Mouse (Mus musculus): ENCODE data around the gene Cnbp. TPM values are rescaled to one million over a fixed set of nuclear protein-coding genes. Genes with fewer than 3 reads are reported as not detected.

The Cnbp gene
- total and polyA plus RNA-seq, 3 experiments, result 201 to 879 (median 652) TPM

DNA sequence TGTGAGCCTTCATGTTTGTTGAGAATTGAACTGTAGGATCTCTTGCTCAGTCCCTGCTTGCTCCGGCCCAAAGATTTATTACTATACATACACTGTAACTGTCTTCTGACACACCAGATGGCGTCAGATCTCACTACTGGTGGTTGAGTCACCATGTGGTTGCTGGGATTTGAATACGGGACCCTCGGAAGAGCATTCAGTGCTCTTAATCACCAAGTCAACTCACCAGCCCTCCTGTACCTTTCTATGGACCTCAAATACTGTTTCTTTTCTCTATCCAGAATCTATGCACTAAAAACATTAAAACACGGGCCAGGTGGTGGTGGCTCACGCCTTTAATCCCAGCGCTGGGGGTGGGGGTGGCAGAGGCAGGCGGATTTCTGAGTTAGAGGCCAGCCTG, 9.3 kb downstream of the Cnbp start:
- peak; percentile 66 for DNase-seq (ENCODE audit: low read depth, low spot score)
- no peaks in the 10 kb centered on the region for H3K9me3 ChIP-seq (replicated peaks; ENCODE audit: insufficient read depth, low read length)
- no peak overlapping the region for H3K27ac ChIP-seq (ENCODE audit: control insufficient read depth, low read depth, low read length)
- peaks cover 31 to 38% of the 10 kb centered on the region in 2 experiments for H3K36me3 ChIP-seq (ENCODE audit: control insufficient read depth in 1 of 2, insufficient read depth in 2 of 2, low read length in 2 of 2)
- H3K4me3 ChIP-seq (ENCODE audit: control insufficient read depth in 1 of 2, insufficient read depth in 1 of 2, low read depth in 2 of 2, low read length in 2 of 2), result no peak overlapping the region
- peaks cover 31% of the 10 kb centered on the region for H3K79me2 ChIP-seq (ENCODE audit: control insufficient read depth, insufficient read depth, low read length, poor library complexity)
- peaks cover 0 to 3% of the 10 kb centered on the region in 2 experiments; a peak in 1 of 4 replicates for H3K4me1 ChIP-seq (ENCODE audit: control insufficient read depth in 1 of 2, insufficient read depth in 2 of 2, low read length in 2 of 2)
- no peak for TF ChIP-seq MAZ (IDR thresholded peaks at IDR 0.05; ENCODE audit: low read depth, low read length)
- TF ChIP-seq JUND (IDR thresholded peaks at IDR 0.05; ENCODE audit: low read depth, low read length), result no peak
- 0 out of 4 replicates have a peak, but pooled peaks of 1 of the 2 experiments have one; percentile 49 for TF ChIP-seq POLR2A (IDR thresholded peaks at IDR 0.05; ENCODE audit: control insufficient read depth in 1 of 2, insufficient read depth in 1 of 2, low read depth in 1 of 2, low read length in 2 of 2, poor library complexity in 1 of 2)
- no peak for TF ChIP-seq MXI1 (IDR thresholded peaks at IDR 0.05; ENCODE audit: low read depth, low read length)
- TF ChIP-seq CTCF (IDR thresholded peaks at IDR 0.05 in 2 of 3, conservative IDR thresholded peaks at IDR 0.05 in 1 of 3; ENCODE audit: control insufficient read depth in 1 of 3, insufficient read depth in 1 of 3, low read depth in 2 of 3, low read length in 3 of 3, poor library complexity in 1 of 3, severe bottlenecking in 1 of 3), result peak in 1 of 3 experiments; percentile 24; a peak in 1 of 6 replicates
- TF ChIP-seq BHLHE40 (IDR thresholded peaks at IDR 0.05; ENCODE audit: borderline replicate concordance, low read depth, low read length), result no peak
- TF ChIP-seq POLR2AphosphoS2 (IDR thresholded peaks at IDR 0.05; ENCODE audit: low read length), result peak; percentile 74
- H3K9ac ChIP-seq (ENCODE audit: control insufficient read depth, low read depth, low read length, poor library complexity, severe bottlenecking), result no peak overlapping the region
- H3K27me3 ChIP-seq (ENCODE audit: control insufficient read depth in 1 of 2, insufficient read depth in 2 of 2, low read length in 2 of 2), result no peaks in the 10 kb centered on the region

- peak overlapping the region; percentile 71 to 75; a peak in 2 of 4 replicates for H3K4me3 ChIP-seq (ENCODE audit: control insufficient read depth in 1 of 2, insufficient read depth in 1 of 2, low read depth in 2 of 2, low read length in 2 of 2)
- H3K4me1 ChIP-seq (ENCODE audit: control insufficient read depth in 1 of 2, insufficient read depth in 2 of 2, low read length in 2 of 2), result peaks cover 0 to 3% of the 10 kb centered on the region in 2 experiments; a peak in 1 of 4 replicates
- peak; percentile 57 for DNase-seq (ENCODE audit: low read depth, low spot score)
- peaks cover 14 to 23% of the 10 kb centered on the region in 2 experiments for H3K36me3 ChIP-seq (ENCODE audit: control insufficient read depth in 1 of 2, insufficient read depth in 2 of 2, low read length in 2 of 2)
- peak; percentile 41; the same call in 1 of the 2 replicates for TF ChIP-seq ZMIZ1 (IDR thresholded peaks at IDR 0.05; ENCODE audit: low read depth, low read length)
- TF ChIP-seq RAD21 (IDR thresholded peaks at IDR 0.05; ENCODE audit: low read depth, low read length), result no peak
- 0 out of 2 replicates have a peak, but pooled peaks have one; percentile 55 for TF ChIP-seq POLR2AphosphoS5 (IDR thresholded peaks at IDR 0.05; ENCODE audit: borderline replicate concordance, low read depth, low read length)
- TF ChIP-seq POLR2AphosphoS2 (IDR thresholded peaks at IDR 0.05; ENCODE audit: low read length), result 0 out of 2 replicates have a peak, but pooled peaks have one; percentile 10
- H3K27ac ChIP-seq (ENCODE audit: control insufficient read depth, low read depth, low read length), result peak overlapping the region; percentile 92; the same call in 1 of the 2 replicates
- H3K27me3 ChIP-seq (ENCODE audit: control insufficient read depth in 1 of 2, insufficient read depth in 2 of 2, low read length in 2 of 2), result no peaks in the 10 kb centered on the region
- H3K9ac ChIP-seq (ENCODE audit: control insufficient read depth, low read depth, low read length, poor library complexity, severe bottlenecking), result peak overlapping the region; percentile 83; the same call in 1 of the 2 replicates
- peaks cover 16% of the 10 kb centered on the region for H3K79me2 ChIP-seq (ENCODE audit: control insufficient read depth, insufficient read depth, low read length, poor library complexity)
- H3K9me3 ChIP-seq (replicated peaks; ENCODE audit: insufficient read depth, low read length), result no peaks in the 10 kb centered on the region
Measured at GRCm38 (mm10) chr6:87839797-87840341, 11.0 kb downstream of the Cnbp start.

DNA sequence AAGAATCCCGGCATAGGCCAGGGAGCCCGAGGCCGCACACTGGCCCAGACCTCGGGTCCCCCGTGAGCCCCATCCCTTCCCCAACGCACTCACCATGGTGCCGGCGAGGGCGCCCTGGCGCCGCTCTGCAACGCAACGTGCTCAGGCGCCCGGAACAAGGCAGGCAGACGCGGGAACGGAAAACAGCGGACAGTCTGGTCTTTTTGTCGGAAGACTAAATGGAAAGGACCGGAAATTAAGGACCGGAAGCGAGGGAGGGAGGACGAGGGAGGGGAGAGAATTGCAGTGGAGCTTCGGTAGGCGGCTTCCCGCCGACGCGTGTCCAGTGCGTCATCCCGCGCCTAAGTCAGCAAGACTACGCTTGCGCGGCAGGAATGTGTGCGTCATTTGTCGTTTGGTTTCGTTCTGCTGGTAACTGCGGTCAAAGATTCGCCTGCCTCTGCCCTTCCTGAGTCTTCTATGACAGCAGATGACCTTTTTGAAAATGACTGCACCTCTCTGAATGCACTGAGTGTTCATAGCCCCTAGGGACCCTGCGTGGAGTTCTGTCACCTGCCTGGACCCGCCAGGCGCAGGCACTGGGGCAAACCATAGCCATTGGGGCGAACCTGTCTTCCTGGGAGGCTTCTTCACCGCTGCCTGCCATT, 12.2 kb downstream of the Cnbp start, which contains the start of gene Isy1:
TSS of gene Isy1 (minus strand) at position 248 of the 647 bp plus-strand sequence.
- H3K36me3 ChIP-seq (ENCODE audit: control insufficient read depth in 1 of 2, insufficient read depth in 2 of 2, low read length in 2 of 2), result peaks cover 11 to 13% of the 10 kb centered on the region in 2 experiments
- no peaks in the 10 kb centered on the region for H3K27me3 ChIP-seq (ENCODE audit: control insufficient read depth in 1 of 2, insufficient read depth in 2 of 2, low read length in 2 of 2)
- peaks cover 13% of the 10 kb centered on the region for H3K79me2 ChIP-seq (ENCODE audit: control insufficient read depth, insufficient read depth, low read length, poor library complexity)
- H3K9ac ChIP-seq (ENCODE audit: control insufficient read depth, low read depth, low read length, poor library complexity, severe bottlenecking), result peak within 1 kb of the TSS; percentile 93
- H3K4me1 ChIP-seq (ENCODE audit: control insufficient read depth in 1 of 2, insufficient read depth in 2 of 2, low read length in 2 of 2), result peaks cover 0 to 3% of the 10 kb centered on the region in 2 experiments; a peak in 1 of 4 replicates
- H3K27ac ChIP-seq (ENCODE audit: control insufficient read depth, low read depth, low read length), result peak within 1 kb of the TSS; percentile 92
- H3K4me3 ChIP-seq (ENCODE audit: control insufficient read depth in 1 of 2, insufficient read depth in 1 of 2, low read depth in 2 of 2, low read length in 2 of 2), result peak within 1 kb of the TSS; percentile 75 to 91
- H3K9me3 ChIP-seq (replicated peaks; ENCODE audit: insufficient read depth, low read length), result no peaks in the 10 kb centered on the region
- DNase-seq (ENCODE audit: low read depth, low spot score), result peak; percentile 99
- TF ChIP-seq GABPA (IDR thresholded peaks at IDR 0.05; ENCODE audit: low read depth, low read length) (no peak), USF2 (IDR thresholded peaks at IDR 0.05; ENCODE audit: borderline replicate concordance in 1 of 2, insufficient read depth in 1 of 2, low read depth in 1 of 2, low read length in 2 of 2) (no peak), TAL1 (IDR thresholded peaks at IDR 0.05; ENCODE audit: low read length) (no peak), ZC3H11A (IDR thresholded peaks at IDR 0.05; ENCODE audit: low read depth, low read length) (no peak), TBP (IDR thresholded peaks at IDR 0.05; ENCODE audit: low read depth, low read length) (peak; percentile 79), ZNF384 (IDR thresholded peaks at IDR 0.05; ENCODE audit: low read depth, low read length) (no peak), MEF2A (IDR thresholded peaks at IDR 0.05; ENCODE audit: extremely low read depth, insufficient replicate concordance, low read depth, low read length, poor library complexity, severe bottlenecking) (no peak), MAZ (IDR thresholded peaks at IDR 0.05; ENCODE audit: low read depth, low read length) (peak; percentile 98), POLR2A (IDR thresholded peaks at IDR 0.05; ENCODE audit: control insufficient read depth in 1 of 2, insufficient read depth in 1 of 2, low read depth in 1 of 2, low read length in 2 of 2, poor library complexity in 1 of 2) (peak; percentile 95 to 98), HCFC1 (IDR thresholded peaks at IDR 0.05; ENCODE audit: low read depth, low read length) (peak; percentile 94), ELF1 (IDR thresholded peaks at IDR 0.05; ENCODE audit: low read depth, low read length) (peak; percentile 85), NELFE (IDR thresholded peaks at IDR 0.05; ENCODE audit: low read depth, low read length) (peak; percentile 84), ZMIZ1 (IDR thresholded peaks at IDR 0.05; ENCODE audit: low read depth, low read length) (peak; percentile 18), E2F4 (IDR thresholded peaks at IDR 0.05; ENCODE audit: borderline replicate concordance, low read depth, low read length) (peak; percentile 88), POLR2AphosphoS5 (IDR thresholded peaks at IDR 0.05; ENCODE audit: borderline replicate concordance, low read depth, low read length) (peak; percentile 63; the same call in 1 of the 2 replicates)

Measured in MEL (cell line).